Mouse (Mus musculus): ENCODE measurements around the gene Cdk17.

The Cdk17 gene

DNA sequence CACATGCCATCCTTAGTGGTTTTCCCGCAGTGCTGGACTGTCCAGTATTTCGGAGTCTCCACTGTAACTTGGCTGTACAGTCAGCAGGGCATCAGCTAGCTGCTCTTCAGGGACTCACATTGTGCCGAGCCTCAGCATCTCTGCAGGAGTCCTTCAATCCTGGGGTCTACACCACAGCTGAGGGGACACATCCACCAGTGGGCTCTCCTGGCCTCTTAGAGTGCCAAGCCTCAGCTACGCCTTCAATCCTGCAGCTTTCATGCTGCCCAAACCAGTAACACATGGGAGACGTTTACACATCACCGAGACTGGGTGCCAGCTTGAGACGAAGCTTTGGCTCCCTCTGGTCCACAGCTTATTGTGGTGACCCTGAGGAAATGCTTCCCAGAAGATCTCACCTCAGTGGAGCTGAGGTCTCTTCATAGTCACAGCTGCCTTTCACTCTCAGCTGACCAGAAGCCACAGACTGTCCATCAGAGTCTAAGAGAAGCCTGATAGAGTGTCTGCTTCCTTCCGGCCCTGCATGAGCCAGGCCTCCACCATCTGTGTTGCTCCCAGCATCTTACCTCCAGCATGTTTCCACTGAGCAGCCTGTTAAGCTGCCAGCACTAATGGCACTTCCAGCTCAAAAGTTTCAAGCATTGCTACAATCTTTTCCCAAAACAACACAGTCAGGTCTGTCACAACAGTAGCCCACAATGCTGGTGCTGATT, 54.5 kb downstream of the Cdk17 start:
- no peaks in the 10 kb centered on the region for H3K27me3 ChIP-seq (ENCODE audit: control insufficient read depth, insufficient read depth, low read length, poor library complexity, severe bottlenecking)
- H3K36me3 ChIP-seq (ENCODE audit: control insufficient read depth, insufficient read depth, low read length, poor library complexity, severe bottlenecking) = peaks cover 18% of the 10 kb centered on the region
- no peak for DNase-seq (ENCODE audit: low read depth, low spot score)

DNA sequence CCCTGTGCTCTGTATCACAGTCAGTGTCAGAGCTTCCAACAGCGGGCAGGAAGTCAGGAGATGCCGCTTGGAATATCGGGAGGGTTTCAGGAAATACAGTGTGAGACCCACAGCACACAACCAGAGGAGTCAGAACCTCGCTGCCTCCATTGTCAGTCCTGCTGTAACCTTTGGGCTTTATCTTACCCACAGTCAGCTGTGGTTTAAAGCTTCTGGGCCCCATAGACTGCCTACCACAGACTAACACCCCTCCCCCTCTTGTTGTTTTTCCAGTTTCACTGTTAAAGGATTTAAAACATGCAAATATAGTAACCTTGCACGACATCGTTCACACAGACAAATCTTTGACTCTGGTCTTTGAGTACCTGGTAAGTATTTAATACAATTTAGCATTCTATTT, 65.1 kb downstream of the Cdk17 start:
- no peak for DNase-seq (ENCODE audit: low read depth, low spot score)

DNA sequence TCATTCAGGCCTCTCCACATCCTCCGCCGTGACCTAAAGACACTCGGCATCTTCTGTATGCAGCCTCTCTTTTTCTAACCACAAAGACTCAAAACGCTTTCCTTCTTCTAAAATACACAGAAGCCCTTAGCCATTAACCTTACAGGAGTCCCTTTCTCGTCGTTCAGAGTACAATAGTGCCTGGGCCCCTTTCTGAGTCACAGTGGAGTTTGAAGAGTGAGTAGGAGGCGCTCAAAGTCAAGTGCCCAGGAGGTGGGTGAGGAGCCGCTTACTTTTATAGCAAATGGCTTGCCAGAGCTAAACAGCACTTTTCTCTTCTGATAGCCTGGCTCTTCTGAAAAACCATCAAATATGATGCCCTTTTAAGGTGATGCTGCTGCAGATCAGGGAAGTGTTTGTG, 67.2 kb downstream of the Cdk17 start:
- Histone ChIP-seq H3K36me3 (ENCODE audit: control insufficient read depth, insufficient read depth, low read length, poor library complexity, severe bottlenecking) (peaks cover 17% of the 10 kb centered on the region), H3K27me3 (ENCODE audit: control insufficient read depth, insufficient read depth, low read length, poor library complexity, severe bottlenecking) (no peaks in the 10 kb centered on the region)
- DNase-seq (ENCODE audit: low read depth, low spot score) = no peak

More for the DNA sequence above, 65.1 kb downstream of the Cdk17 start:
- Histone ChIP-seq H3K27me3 (ENCODE audit: control insufficient read depth, insufficient read depth, low read length, poor library complexity, severe bottlenecking) (no peaks in the 10 kb centered on the region), H3K36me3 (ENCODE audit: control insufficient read depth, insufficient read depth, low read length, poor library complexity, severe bottlenecking) (peaks cover 13% of the 10 kb centered on the region)

DNA sequence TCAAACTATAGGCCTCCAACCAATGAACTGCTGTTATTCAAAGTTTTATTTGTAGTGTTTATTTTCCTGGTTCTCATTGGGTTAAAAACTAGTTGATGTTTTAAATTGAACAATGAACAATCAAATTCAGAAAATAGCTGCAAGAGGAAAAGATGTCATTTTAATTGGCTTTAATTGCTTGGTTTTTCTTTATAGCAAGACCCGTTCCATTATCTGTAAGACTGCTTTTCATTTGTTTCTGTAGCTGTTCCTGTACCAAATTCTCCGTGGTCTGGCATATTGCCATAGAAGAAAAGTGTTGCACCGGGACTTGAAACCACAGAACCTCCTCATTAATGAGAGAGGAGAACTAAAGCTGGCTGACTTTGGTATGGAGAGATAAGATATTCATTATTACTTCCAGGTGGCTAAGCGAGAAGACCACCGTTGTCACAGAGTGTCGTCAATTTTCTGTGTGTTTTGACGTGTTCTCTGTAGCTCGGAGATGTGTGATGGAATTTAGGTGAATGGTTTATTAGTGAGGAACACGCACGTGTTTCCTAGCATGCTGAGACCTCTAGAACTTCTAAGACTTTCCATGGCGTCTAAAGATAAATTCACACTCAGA, 67.8 kb downstream of the Cdk17 start:
- Histone ChIP-seq H3K36me3 (ENCODE audit: control insufficient read depth, insufficient read depth, low read length, poor library complexity, severe bottlenecking) (peaks cover 18% of the 10 kb centered on the region), H3K27me3 (ENCODE audit: control insufficient read depth, insufficient read depth, low read length, poor library complexity, severe bottlenecking) (no peaks in the 10 kb centered on the region)
- DNase-seq (ENCODE audit: low read depth, low spot score) = no peak

DNA sequence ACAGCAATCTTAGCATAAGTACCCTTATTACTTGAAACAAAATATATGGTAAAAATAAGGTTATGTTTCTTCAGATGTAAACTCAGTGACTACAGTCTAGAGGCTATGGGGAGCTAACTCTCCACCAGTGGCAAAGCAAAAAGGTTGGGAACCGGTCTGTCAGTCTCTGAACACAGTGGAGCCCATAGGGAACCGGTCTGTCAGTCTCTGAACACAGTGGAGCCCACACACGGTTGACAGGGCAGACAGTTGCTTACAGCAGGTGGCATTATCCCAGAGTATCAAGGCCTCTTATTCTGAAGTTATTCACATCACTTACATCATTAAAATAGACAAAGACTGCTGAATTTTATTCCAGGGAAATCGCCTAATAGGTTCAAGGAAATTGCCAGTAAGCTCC, 70.8 kb downstream of the Cdk17 start:
- peaks cover 16% of the 10 kb centered on the region for H3K36me3 ChIP-seq (ENCODE audit: control insufficient read depth, insufficient read depth, low read length, poor library complexity, severe bottlenecking)
- H3K27me3 ChIP-seq (ENCODE audit: control insufficient read depth, insufficient read depth, low read length, poor library complexity, severe bottlenecking) = no peaks in the 10 kb centered on the region
- DNase-seq (ENCODE audit: low read depth, low spot score) = no peak

DNA sequence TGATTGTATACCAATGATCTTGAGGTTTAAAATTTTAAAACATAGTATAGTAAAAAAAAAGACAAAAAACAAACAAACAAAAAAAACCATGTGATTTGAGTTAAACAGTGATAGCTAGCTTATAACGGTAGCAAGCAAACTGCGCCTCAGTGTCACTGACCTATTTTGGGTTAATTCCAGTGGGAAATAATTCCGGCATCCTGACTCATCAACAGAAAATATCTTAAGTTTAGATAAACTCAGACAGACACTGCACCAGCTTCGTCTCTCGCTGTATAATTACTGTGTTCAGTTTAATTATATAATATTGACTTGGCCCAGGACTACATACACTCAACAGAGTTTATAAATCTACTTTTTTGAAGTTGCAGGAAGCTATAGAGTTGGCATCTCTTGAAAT, 71.2 kb downstream of the Cdk17 start:
- DNase-seq (ENCODE audit: low read depth, low spot score) = no peak
- peaks cover 13% of the 10 kb centered on the region for H3K36me3 ChIP-seq (ENCODE audit: control insufficient read depth, insufficient read depth, low read length, poor library complexity, severe bottlenecking)

DNA sequence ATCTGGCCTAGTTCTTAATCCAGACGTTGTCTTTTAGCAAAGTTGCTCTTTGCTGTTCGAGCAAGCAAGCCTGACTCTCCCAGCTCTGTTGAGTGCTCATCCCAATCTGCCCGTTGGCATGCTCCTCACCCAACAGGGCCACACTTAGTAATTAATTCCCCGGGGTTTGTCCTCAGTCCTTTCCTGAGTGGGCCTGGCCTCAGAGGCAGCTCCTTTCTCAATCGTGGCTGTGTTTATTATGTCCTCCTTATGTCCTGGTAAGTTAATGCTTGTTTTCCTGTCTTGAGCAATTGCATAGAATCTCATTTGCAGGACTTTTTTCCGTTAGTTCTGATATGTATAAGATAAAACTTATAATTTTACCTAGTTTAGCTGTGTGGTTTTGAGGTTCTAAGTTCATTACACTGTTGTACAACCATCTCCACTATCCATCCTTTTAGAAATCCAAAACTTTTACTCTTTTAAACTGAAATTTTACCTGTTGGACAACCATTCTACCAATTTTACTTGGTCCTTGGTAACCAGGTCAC, 73.1 kb downstream of the Cdk17 start:
- no peak for DNase-seq (ENCODE audit: low read depth, low spot score)
- peaks cover 18% of the 10 kb centered on the region for H3K36me3 ChIP-seq (ENCODE audit: control insufficient read depth, insufficient read depth, low read length, poor library complexity, severe bottlenecking)
- no peaks in the 10 kb centered on the region for H3K27me3 ChIP-seq (ENCODE audit: control insufficient read depth, insufficient read depth, low read length, poor library complexity, severe bottlenecking)

More for the DNA sequence above, 71.2 kb downstream of the Cdk17 start:
- no peaks in the 10 kb centered on the region for H3K27me3 ChIP-seq (ENCODE audit: control insufficient read depth, insufficient read depth, low read length, poor library complexity, severe bottlenecking)

DNA sequence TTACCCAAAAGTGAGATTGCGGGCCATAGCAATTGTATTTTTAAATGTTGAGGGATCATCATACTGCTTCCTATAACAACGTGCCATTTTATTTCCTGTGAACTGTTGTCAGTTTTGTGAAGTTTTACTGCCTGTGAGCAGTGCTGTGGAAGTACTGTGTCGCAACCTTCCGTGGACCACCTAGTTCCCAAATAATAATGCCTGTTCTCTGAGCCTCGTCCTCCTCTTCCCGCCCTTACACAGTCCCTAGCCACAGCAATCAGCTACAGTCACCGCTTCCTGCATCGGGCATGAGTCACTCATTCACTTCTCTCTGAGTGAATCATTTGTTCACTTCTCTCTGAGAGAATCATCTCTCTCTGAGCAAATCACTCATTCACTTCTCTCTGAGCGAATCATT, 74.0 kb downstream of the Cdk17 start:
- Histone ChIP-seq H3K36me3 (ENCODE audit: control insufficient read depth, insufficient read depth, low read length, poor library complexity, severe bottlenecking) (peaks cover 21% of the 10 kb centered on the region), H3K27me3 (ENCODE audit: control insufficient read depth, insufficient read depth, low read length, poor library complexity, severe bottlenecking) (no peaks in the 10 kb centered on the region)
- no peak for DNase-seq (ENCODE audit: low read depth, low spot score)

DNA sequence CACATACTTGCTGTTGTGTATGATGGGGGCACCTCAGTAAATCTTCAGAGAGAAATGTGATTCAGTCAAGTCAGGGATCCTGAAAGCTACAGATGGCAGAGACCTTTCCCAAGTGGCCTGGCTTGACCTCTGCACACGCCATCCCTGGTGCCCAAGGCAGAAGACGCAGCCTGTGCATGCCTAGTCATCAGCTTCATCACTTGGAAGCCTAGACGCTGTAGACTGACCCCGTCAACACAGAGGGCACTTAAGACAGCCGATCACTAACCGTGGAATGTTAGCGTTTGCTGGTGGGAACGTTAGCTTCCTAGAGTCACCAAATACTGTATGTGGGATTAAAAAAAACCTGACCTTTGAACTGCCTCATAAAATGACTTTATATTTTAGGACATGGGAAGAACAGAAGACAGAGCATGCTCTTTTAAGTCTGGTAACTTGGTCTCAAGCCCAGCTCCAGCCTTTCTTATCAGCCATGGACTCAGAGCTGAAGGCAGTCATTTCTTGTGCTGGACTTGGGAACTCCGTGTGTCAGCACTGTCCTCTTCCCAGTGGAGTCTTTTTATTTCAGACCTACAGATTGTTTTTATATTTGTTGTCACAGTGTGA, 78.6 kb downstream of the Cdk17 start:
- Histone ChIP-seq H3K36me3 (ENCODE audit: control insufficient read depth, insufficient read depth, low read length, poor library complexity, severe bottlenecking) (peaks cover 23% of the 10 kb centered on the region), H3K27me3 (ENCODE audit: control insufficient read depth, insufficient read depth, low read length, poor library complexity, severe bottlenecking) (no peaks in the 10 kb centered on the region)
- no peak for DNase-seq (ENCODE audit: low read depth, low spot score)

DNA sequence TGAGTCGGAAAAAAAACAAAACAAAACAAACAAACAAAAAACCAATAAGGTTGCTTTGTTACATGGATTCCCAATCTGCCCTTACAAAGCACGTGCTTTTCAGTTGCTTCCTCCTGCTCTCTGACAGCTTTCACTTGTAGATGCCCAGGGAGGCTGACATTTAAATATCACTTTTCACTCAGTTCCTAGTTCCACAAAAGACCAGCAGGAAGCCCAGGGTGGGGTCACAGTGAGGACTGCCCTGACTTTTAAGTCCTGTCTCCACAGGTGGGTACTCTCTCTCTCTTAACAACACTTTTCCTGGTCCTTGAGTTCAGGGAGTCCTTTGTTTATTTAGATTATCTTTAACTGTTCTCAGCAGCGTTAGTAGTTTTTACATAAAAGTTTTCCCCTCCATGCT, 81.5 kb downstream of the Cdk17 start:
- Histone ChIP-seq H3K36me3 (ENCODE audit: control insufficient read depth, insufficient read depth, low read length, poor library complexity, severe bottlenecking) (peaks cover 24% of the 10 kb centered on the region), H3K27me3 (ENCODE audit: control insufficient read depth, insufficient read depth, low read length, poor library complexity, severe bottlenecking) (no peaks in the 10 kb centered on the region)
- no peak for DNase-seq (ENCODE audit: low read depth, low spot score)

DNA sequence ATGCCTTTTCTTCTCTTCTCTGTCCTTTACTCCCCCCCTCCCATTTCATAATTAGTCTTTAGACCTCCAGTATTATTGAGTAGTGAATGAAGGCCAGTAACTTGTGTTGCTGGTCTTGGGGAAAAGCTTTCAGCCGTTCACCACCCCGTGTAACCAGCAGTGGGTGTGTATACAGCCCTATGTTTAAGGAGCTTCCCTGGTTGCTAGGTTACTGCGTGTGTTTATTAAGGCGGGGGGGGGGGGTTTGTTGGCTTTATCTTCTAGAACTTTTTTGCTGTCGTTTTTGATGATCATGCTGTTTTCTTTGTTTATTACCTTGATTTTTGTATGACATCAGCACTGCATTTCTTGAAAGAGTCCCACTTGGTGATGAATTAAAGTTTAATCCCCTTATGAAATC, 82.2 kb downstream of the Cdk17 start:
- no peak for DNase-seq (ENCODE audit: low read depth, low spot score)
- H3K27me3 ChIP-seq (ENCODE audit: control insufficient read depth, insufficient read depth, low read length, poor library complexity, severe bottlenecking) = no peaks in the 10 kb centered on the region
- H3K36me3 ChIP-seq (ENCODE audit: control insufficient read depth, insufficient read depth, low read length, poor library complexity, severe bottlenecking) = peaks cover 23% of the 10 kb centered on the region

DNA sequence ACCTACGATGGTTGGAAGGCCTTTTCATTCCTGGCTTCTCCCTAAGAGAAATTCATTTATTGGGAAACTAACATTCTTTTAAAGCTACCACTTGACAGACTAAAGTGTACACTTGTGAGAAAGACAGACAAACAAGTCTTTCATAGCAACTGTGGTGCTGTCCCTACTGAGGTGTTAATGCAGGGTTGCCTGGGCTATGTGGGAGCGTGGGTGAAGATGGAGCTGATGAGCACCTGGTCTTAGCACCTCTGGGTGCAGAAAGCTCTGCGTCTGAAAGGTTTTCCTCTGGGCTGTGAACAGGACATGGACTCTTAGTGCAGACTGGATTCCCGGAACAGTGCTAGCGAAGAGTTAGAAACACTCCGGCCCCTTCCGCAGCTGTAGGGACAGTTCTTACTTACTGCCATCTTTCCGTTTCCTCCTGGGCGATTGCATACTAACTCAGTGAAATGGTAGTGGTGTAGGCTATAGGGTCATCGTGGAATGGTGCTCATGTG, 83.6 kb downstream of the Cdk17 start:
- no peak for DNase-seq (ENCODE audit: low read depth, low spot score)
- no peaks in the 10 kb centered on the region for H3K27me3 ChIP-seq (ENCODE audit: control insufficient read depth, insufficient read depth, low read length, poor library complexity, severe bottlenecking)
- H3K36me3 ChIP-seq (ENCODE audit: control insufficient read depth, insufficient read depth, low read length, poor library complexity, severe bottlenecking) = peaks cover 18% of the 10 kb centered on the region

DNA sequence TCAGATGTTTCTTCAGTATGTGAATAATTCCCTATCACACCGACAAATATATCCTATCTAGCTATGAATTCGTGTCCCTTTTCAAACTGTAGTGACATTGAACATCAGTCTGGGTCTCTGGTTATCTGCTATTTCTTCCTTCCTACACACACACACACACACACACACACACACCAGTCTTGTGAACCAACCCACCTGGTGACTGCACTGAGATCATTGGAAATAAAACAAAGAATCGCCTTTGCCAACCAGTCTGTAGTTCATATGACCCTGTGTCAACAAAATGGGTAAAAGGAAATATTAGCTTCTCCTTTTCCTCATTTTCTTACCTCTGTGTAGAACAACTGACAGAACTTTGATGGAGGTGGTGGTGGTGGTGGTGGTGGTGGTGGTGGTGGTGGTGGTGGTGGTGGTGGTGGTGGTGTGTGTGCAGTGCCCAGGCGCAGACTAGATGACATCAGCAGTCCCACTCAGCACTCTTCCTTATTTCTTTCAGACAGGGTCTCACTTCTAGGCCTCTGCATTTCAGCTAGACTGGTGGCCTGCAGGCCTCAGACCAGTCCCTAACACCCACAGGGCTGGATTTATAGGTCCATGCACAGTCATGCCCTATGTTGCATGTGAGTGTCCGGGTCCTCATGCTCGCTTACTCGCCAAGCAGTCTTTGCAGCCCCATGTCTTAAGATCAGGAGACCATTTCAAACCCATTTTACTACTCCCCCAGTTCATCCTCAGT, 85.7 kb downstream of the Cdk17 start:
- Histone ChIP-seq H3K36me3 (ENCODE audit: control insufficient read depth, insufficient read depth, low read length, poor library complexity, severe bottlenecking) (peaks cover 11% of the 10 kb centered on the region), H3K27me3 (ENCODE audit: control insufficient read depth, insufficient read depth, low read length, poor library complexity, severe bottlenecking) (no peaks in the 10 kb centered on the region)
- DNase-seq (ENCODE audit: low read depth, low spot score) = no peak

DNA sequence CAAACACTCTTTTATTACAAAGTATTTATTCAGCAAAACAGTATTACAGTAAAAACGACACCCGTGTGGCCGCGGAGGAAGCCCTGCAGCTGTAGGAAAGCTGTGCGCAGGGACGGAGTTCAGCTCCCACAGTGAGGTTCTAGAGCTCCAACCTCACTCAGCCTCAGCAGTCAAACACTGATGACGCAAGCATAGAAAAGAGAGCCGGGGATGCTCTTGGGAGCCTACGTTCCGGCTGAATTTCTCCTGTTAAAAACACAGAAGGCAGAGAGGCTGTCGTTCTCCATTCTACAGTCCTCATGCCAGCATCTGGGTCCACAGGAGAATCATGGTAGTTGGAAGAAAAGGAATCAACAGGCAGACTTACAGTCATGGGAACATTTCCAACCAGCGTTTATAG, 86.7 kb downstream of the Cdk17 start:
- DNase-seq (ENCODE audit: low read depth, low spot score) = no peak
- no peaks in the 10 kb centered on the region for H3K27me3 ChIP-seq (ENCODE audit: control insufficient read depth, insufficient read depth, low read length, poor library complexity, severe bottlenecking)
- peaks cover 13% of the 10 kb centered on the region for H3K36me3 ChIP-seq (ENCODE audit: control insufficient read depth, insufficient read depth, low read length, poor library complexity, severe bottlenecking)

DNA sequence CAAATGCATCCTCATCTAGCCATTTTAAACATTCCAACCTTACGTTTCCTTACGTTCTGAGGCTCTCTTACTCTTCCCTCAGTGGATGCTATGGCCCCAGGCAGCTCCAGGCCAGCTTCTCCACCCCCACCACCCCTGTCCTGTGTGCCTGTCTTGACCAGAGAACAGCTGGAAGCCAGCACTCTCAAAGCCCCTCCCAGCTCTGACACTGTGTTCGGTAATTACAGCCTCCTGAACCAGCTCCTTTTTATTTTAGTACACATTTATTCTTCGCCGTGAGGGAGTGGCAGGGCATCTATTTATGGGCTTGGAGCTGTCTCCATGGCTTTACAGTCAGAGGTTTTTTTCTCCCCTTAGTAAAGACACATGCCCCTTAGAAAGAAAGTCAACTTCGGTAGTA, 87.2 kb downstream of the Cdk17 start:
- Histone ChIP-seq H3K36me3 (ENCODE audit: control insufficient read depth, insufficient read depth, low read length, poor library complexity, severe bottlenecking) (peaks cover 13% of the 10 kb centered on the region), H3K27me3 (ENCODE audit: control insufficient read depth, insufficient read depth, low read length, poor library complexity, severe bottlenecking) (no peaks in the 10 kb centered on the region)
- DNase-seq (ENCODE audit: low read depth, low spot score) = no peak

All from splenic B cell, adult 2 months (primary cell).